ENCODE assay signal across 9 mouse cellular contexts in genomic region chr6:55461141-55461540, GRCm38 (mm10). TPM values are rescaled to one million over a fixed set of nuclear protein-coding genes. Genes with fewer than 3 reads are reported as not detected.
DNase-seq lines count a peak whose midpoint lies in the region; ATAC-seq and TF ChIP-seq lines count a peak whose summit lies in the region.
"Had no signal": no experiment of that assay in that cellular context is flagged by ENCODE, and none has a peak within 500 bp of the region (broad histone marks: within the 10 kb centered on the region; RNA-seq: fewer than 3 reads in every experiment).

No protein-coding gene starts in this region.

- peak; percentile 75 for ATAC-seq in megakaryocyte progenitor cell, adult 5-6 weeks (replicated peaks; ENCODE audit: poor library complexity)

- peak; percentile 57; the same call in 1 of the 2 replicates for TF ChIP-seq CTCF in brain, embryonic 14.5 days (IDR thresholded peaks at IDR 0.05; ENCODE audit: borderline replicate concordance, extremely low read depth, insufficient read depth, insufficient read length)

- peak; percentile 24 for DNase-seq in adrenal gland, adult 2 months
- no peak for DNase-seq in adrenal gland, postnatal 4 days (ENCODE audit: low spot score in 2 of 2)
- peak; percentile 2 to 48 for DNase-seq in kidney, postnatal 36 days
- no peak for DNase-seq in kidney, postnatal 4 days
- no peak for DNase-seq in brain, embryonic 14.5 days (ENCODE audit: low read depth)
- DNase-seq in cerebellum, postnatal 36 days = no peak
- DNase-seq in urinary bladder, postnatal 4 days (ENCODE audit: low spot score in 2 of 2) = no peak

- TF ChIP-seq POLR2A in brain, embryonic 14.5 days (IDR thresholded peaks at IDR 0.05; ENCODE audit: borderline replicate concordance, extremely low read depth, insufficient read depth, insufficient read length, poor library complexity, severe bottlenecking) = no peak

RNA-seq across cellular contexts. Expression of gene Adcyap1r1, which starts 9.4 kb away (rescaled TPM):
- 10 to 100 TPM; 24.4 to 40.6 TPM for total RNA-seq in adrenal gland, adult 2 months (2021)
- polyA plus RNA-seq in adrenal gland, adult 2 months (2012; rRNA removed) = 25.6 and 25.9 TPM in 2 replicates
- 10 to 100 TPM; 53.2 to 54.9 TPM for total RNA-seq in adrenal gland, postnatal 4 days (2021)
- 44.6 and 69.0 TPM in 2 replicates for polyA plus RNA-seq in brain, embryonic 14.5 days (2012; rRNA removed)
- not detected in 2 replicates for total RNA-seq in megakaryocyte progenitor cell, adult 5-6 weeks (2015)
- total RNA-seq in megakaryocyte progenitor cell, adult 5-6 weeks (2017) = 0.08 TPM in 1 of 2 replicates, not detected in the other
- total RNA-seq: hematopoietic stem cell, adult 5-6 weeks had no signal

Comparison
In these comparisons a context has a peak if more than half of its experiments do, and no peak if none do; other contexts are left out.
1. DNase-seq: peak in adrenal gland, adult 2 months (single experiment) and kidney, postnatal 36 days (2 of 2); none in adrenal gland, postnatal 4 days (0 of 2), kidney, postnatal 4 days (0 of 2), brain, embryonic 14.5 days (single experiment), cerebellum, postnatal 36 days (0 of 2) and urinary bladder, postnatal 4 days (0 of 2).
2. RNA of gene Adcyap1r1, which starts 9.4 kb away (total RNA-seq): 53.2 to 54.9 TPM in adrenal gland, postnatal 4 days and 24.4 to 40.6 TPM in adrenal gland, adult 2 months; 0.08 TPM in megakaryocyte progenitor cell, adult 5-6 weeks; every median in the first group is over 10 times any median in the second.